Mouse (Mus musculus) heart, embryonic 12.5 days (tissue): ENCODE data around the gene Psmc5. TPM values are rescaled to one million over a fixed set of nuclear protein-coding genes. Genes with fewer than 3 reads are reported as not detected.
A peak's percentile ranks its signal among the peaks of the same experiment; 100 is the strongest.

ENCODE experiments used
- ATAC-seq: fragments of 200-750 bp; cut with Nextera tagmentation; 2 replicates; pipeline ENCODE4 v1.8.0; 2017; ENCODE audit warnings: moderate TSS enrichment, moderate library complexity; ENCODE audit not compliant: insufficient number of reproducible peaks, low FRiP score
- H3K27ac ChIP-seq: fragments of 300-500 bp; sonication (generic); 2 replicates; pipeline ENCODE4 v1.5.1; 2016; ENCODE audit warnings: mild to moderate bottlenecking, moderate library complexity; ENCODE audit not compliant: poor library complexity, severe bottlenecking
- H3K27me3 ChIP-seq: fragments of 300-500 bp; sonication (generic); replicated peaks from 2 replicates; pipeline ENCODE4 v1.6.1; 2016; ENCODE audit warnings: mild to moderate bottlenecking, moderate library complexity
- H3K36me3 ChIP-seq: fragments of 300-500 bp; sonication (generic); 2 replicates; pipeline ENCODE4 v1.6.1; 2016; ENCODE audit warnings: mild to moderate bottlenecking, moderate library complexity
- H3K4me1 ChIP-seq: fragments of 300-500 bp; sonication (generic); replicated peaks from 2 replicates; pipeline ENCODE4 v1.6.1; 2016; ENCODE audit warnings: mild to moderate bottlenecking
- H3K4me2 ChIP-seq: fragments of 300-500 bp; sonication (generic); 2 replicates; pipeline ENCODE4 v1.6.1; 2016; ENCODE audit warnings: mild to moderate bottlenecking, moderate library complexity
- H3K4me3 ChIP-seq: fragments of 300-500 bp; sonication (generic); 2 replicates; pipeline ENCODE4 v1.5.1; 2016; ENCODE audit warnings: mild to moderate bottlenecking
- H3K9ac ChIP-seq: fragments of 300-500 bp; sonication (generic); 2 replicates; pipeline ENCODE4 v1.6.1; 2016; ENCODE audit warnings: mild to moderate bottlenecking, moderate library complexity
- H3K9me3 ChIP-seq: fragments of 300-500 bp; sonication (generic); replicated peaks from 2 replicates; pipeline ENCODE4 v1.6.1; 2016; ENCODE audit warnings: mild to moderate bottlenecking, moderate library complexity
- WGBS: fragments of 180-500 bp; shearing (Covaris S2); methylation state at CpG from one replicate; pipeline ENCODE4 v1.1.7; 2016; 5-methylcytosine and 5-hydroxymethylcytosine counted together
- polyA plus RNA-seq: library from polyadenylated mRNA; unstranded; fragments of >200 nt; fragmentation: Nextera tagmentation; extraction: Ambion mirVana; gene quantifications from 2 replicates; pipeline ENCODE4 v1.2.1, GENCODE M21; 2016

The Psmc5 gene
- polyA plus RNA-seq, 1 experiment from 2014 or later: 253 TPM

DNA sequence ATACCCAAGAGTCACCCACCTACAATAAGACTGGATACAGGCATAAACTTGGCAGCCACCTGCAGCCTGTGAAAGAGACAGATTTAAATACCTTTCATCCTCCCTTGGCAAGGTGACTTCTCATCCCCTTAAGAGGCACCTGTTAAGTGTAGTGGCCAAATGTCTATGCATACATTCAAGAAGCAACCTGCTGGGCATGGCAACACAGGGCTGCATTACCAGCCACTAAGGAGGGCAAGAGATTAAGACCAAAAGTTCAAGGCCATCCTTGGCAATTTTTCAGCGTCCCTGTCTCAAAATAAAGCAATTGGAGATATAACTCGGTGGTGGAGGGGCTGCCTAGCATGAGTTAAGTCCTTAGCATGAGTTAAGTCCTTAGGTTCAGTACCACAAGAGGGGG is 1.2 kb upstream of the Psmc5 start:
- Histone ChIP-seq H3K4me3 (peak overlapping the region; percentile 86), H3K4me2 (peak overlapping the region; percentile 93), H3K4me1 (peaks cover 20% of the 10 kb centered on the region), H3K27me3 (no peaks in the 10 kb centered on the region), H3K9me3 (no peaks in the 10 kb centered on the region), H3K27ac (no peak overlapping the region), H3K9ac (peak overlapping the region; percentile 81), H3K36me3 (peaks cover 59% of the 10 kb centered on the region)
- ATAC-seq: no peak
- 15% methylated on average over 2 of the region's 2 CpGs for WGBS

DNA sequence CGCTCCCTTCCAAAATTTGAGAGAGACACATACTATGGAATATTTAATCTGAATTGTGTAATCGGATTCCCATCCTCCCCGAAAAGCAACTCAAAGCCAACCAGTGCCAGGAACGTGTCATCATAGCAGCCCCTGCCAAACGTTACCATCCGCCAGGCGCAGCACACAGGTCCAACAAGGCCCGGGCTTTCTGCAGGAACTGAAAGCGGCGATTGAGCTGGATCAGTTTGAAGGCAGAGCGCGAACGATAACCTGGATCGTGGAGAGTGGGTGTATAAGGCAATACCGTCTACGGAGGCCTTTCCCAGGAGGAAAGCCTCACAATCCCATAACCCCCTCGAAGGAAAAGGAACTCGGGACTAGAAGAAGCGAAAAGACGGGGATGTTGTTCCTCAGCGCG is 780 bp upstream of the Psmc5 start:
- peak overlapping the region; percentile 31 for H3K27ac ChIP-seq

GRCm38 (mm10) chr11:106256775-106257174 is 821 bp downstream of the Psmc5 start:
- ATAC-seq: no peak
- H3K4me2 ChIP-seq: peak overlapping the region; percentile 93
- H3K4me1 ChIP-seq: peaks cover 20% of the 10 kb centered on the region
- H3K9ac ChIP-seq: peak overlapping the region; percentile 92
- peak overlapping the region; percentile 86 for H3K4me3 ChIP-seq
- no peaks in the 10 kb centered on the region for H3K9me3 ChIP-seq
- no peaks in the 10 kb centered on the region for H3K27me3 ChIP-seq
- no peak overlapping the region for H3K27ac ChIP-seq
- peaks cover 51% of the 10 kb centered on the region for H3K36me3 ChIP-seq
- 54% methylated on average over 5 of the region's 5 CpGs for WGBS

More for the DNA sequence above, 780 bp upstream of the Psmc5 start:
- Histone ChIP-seq H3K27me3 (no peaks in the 10 kb centered on the region), H3K9ac (peak overlapping the region; percentile 81), H3K4me3 (peak overlapping the region; percentile 86), H3K4me2 (peak overlapping the region; percentile 93), H3K36me3 (peaks cover 54% of the 10 kb centered on the region), H3K4me1 (peaks cover 20% of the 10 kb centered on the region), H3K9me3 (no peaks in the 10 kb centered on the region)
- no peak for ATAC-seq
- 3% methylated on average over 22 of the region's 22 CpGs for WGBS

DNA sequence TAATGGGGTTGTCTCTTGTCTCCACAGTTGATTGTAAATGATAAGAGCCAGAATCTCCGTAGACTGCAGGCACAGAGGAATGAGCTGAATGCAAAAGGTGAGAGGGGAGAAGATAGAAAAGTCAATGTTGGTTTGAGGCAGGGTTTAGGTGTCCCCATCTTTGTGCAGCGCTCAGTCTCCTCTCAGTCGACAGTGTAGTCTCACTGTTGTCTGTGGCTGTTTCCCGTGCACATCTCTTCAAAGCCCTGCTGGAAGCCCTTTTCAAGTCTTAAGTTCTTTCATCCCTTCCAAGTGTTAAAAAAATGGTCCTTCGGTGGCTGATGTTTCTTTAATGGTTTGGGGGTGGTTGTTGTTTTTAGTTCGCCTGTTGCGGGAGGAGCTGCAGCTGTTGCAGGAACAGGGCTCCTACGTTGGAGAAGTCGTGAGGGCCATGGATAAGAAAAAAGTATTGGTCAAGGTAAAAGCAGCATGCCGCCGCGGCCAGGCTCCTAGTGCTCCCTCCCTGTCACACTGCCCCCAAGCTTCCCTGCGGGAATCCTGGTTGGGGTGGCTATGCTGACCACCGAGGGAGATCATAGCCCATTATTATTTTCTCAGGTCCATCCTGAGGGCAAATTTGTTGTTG is 5.0 kb downstream of the Psmc5 start:
- H3K4me1 ChIP-seq: peaks cover 10% of the 10 kb centered on the region
- no peaks in the 10 kb centered on the region for H3K9me3 ChIP-seq
- H3K27me3 ChIP-seq: no peaks in the 10 kb centered on the region
- no peak overlapping the region for H3K9ac ChIP-seq
- H3K4me2 ChIP-seq: no peak overlapping the region
- H3K4me3 ChIP-seq: no peak overlapping the region
- ATAC-seq: no peak
- 77% methylated on average over 14 of the region's 14 CpGs for WGBS
- no peak overlapping the region for H3K27ac ChIP-seq
- peaks cover 72% of the 10 kb centered on the region for H3K36me3 ChIP-seq

DNA sequence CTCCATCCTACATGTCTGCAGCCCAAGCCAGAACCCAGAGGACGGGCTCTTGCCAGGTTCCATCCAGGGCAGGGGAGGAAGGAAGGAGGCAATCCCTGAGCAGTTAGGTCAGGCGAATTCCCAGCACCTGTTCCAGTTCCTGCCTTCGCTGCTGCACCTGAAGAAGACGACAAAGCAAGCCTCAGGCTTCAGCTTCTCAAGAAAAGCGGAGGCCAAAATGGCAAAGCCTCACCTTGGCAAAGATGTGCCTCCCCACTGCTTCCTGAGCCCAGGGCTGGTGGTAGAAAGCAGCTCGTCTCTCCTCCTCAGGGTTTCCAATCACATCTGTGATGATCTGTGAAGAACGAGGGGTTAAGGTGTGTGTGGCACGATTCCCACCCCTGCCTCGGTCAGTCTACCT is 8.0 kb downstream of the Psmc5 start:
- Histone ChIP-seq H3K4me1 (peaks cover 19% of the 10 kb centered on the region), H3K27me3 (no peaks in the 10 kb centered on the region), H3K4me3 (no peak overlapping the region), H3K27ac (no peak overlapping the region), H3K4me2 (no peak overlapping the region), H3K36me3 (peaks cover 76% of the 10 kb centered on the region), H3K9me3 (no peaks in the 10 kb centered on the region), H3K9ac (no peak overlapping the region)
- WGBS: 89% methylated on average over 9 of the region's 9 CpGs
- no peak for ATAC-seq

GRCm38 (mm10) chr11:106264988-106265387 is 9.0 kb downstream of the Psmc5 start:
- Histone ChIP-seq H3K36me3 (peaks cover 71% of the 10 kb centered on the region), H3K4me2 (no peak overlapping the region), H3K27me3 (no peaks in the 10 kb centered on the region), H3K4me1 (peaks cover 23% of the 10 kb centered on the region), H3K9me3 (no peaks in the 10 kb centered on the region), H3K27ac (no peak overlapping the region), H3K4me3 (no peak overlapping the region), H3K9ac (no peak overlapping the region)
- no peak for ATAC-seq
- WGBS: 90% methylated on average over 15 of the region's 15 CpGs

DNA sequence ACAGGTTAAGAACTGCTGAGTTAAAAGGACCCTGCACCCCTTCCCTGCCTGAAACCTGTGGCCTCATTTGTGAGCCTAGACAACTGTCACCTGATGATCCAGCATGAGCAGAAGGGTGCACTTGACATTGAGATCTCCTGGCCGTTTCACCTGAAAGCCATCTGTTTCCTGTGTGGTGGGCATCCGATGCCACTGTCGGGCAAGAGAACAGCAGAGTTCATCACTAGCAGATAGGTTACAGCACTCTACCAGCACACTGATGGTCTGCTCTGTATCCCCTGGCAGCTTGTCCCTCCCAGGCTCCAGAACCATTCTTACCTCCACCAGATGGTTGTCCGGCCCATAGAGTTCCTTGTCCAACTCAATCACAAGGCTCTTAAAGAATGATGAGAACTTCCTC is 9.6 kb downstream of the Psmc5 start:
- H3K9ac ChIP-seq: no peak overlapping the region
- no peaks in the 10 kb centered on the region for H3K27me3 ChIP-seq
- ATAC-seq: no peak
- WGBS: 87% methylated on average over 4 of the region's 4 CpGs
- no peak overlapping the region for H3K27ac ChIP-seq
- H3K4me3 ChIP-seq: no peak overlapping the region
- no peaks in the 10 kb centered on the region for H3K9me3 ChIP-seq
- peaks cover 28% of the 10 kb centered on the region for H3K4me1 ChIP-seq
- peaks cover 70% of the 10 kb centered on the region for H3K36me3 ChIP-seq
- no peak overlapping the region for H3K4me2 ChIP-seq

DNA sequence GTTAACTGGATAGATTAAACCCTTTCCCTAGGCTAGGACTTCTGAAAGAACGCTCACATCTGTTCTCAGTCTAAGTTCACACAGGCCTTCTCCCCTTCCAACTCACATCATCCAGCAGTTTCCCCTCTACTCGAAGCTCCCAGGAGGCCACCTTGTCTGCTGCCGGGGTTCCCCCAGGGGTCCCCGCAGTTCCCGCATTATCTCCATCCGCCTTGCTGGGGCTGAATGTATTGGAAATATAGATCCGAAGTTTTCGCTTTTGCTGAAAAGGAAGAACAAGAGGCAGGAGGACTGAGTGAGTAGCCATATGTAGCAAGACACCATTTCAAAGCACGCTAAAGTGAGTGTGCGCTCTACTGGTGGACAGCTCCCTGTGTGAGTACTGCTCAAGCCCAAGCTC is 10.5 kb downstream of the Psmc5 start:
- ATAC-seq: no peak

DNA sequence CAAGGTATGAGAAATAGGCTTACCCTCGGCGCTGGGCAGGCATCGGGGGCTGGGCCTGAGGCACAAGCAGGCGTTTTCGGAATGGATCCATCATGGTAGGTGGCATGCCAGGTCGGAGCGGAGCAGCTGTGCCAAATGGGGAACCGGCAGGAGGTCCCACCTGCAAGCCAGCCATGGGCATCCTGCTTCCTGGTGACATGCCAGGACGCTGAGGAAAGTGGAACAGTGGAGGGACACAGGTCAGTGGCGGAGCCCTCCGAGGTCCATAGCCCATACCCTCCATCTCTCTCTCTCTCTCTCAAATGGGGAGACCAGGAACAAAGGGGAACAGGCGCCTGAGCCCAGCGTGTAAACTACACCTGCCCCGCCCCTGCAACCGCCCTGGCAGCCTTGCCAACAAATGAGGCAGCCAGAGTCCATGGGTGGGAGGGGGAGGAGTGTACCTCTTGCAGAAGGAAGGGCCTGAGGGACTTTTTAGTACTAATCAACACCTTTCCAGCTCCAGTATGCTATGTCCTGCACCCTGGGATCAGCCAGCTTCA is 11.4 kb downstream of the Psmc5 start:
- Histone ChIP-seq H3K9ac (no peak overlapping the region), H3K36me3 (peaks cover 52% of the 10 kb centered on the region), H3K9me3 (no peaks in the 10 kb centered on the region), H3K27me3 (no peaks in the 10 kb centered on the region), H3K4me1 (peaks cover 40% of the 10 kb centered on the region), H3K27ac (no peak overlapping the region), H3K4me2 (no peak overlapping the region), H3K4me3 (no peak overlapping the region)
- WGBS: 63% methylated on average over 15 of the region's 15 CpGs
- no peak for ATAC-seq

More for the DNA sequence above, 10.5 kb downstream of the Psmc5 start:
- Histone ChIP-seq H3K9ac (no peak overlapping the region), H3K36me3 (peaks cover 62% of the 10 kb centered on the region), H3K27ac (no peak overlapping the region), H3K4me2 (no peak overlapping the region), H3K4me3 (no peak overlapping the region), H3K27me3 (no peaks in the 10 kb centered on the region), H3K9me3 (no peaks in the 10 kb centered on the region), H3K4me1 (peaks cover 37% of the 10 kb centered on the region)
- WGBS: 86% methylated on average over 10 of the region's 10 CpGs

DNA sequence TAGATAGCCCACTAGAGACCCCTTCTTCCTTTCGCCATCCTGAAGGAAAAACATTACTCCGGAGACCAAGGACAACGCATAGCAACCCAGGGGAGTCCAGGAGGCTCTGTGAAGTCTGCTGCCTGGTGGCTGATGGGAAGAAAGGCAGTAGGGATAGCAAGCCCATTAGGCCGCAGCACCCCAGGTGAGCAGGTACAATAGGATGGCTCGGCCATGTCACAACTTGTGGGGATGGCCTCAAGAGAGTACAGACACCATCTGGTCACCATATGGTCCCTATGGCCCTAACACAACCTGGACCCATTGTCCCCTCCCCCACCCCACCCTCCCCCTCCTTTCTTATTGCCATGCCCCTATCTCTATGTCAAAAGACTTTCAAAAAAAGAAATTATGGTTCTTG is 11.9 kb downstream of the Psmc5 start:
- WGBS: 64% methylated on average over 5 of the region's 5 CpGs
- H3K9me3 ChIP-seq: no peaks in the 10 kb centered on the region
- no peak for ATAC-seq
- H3K4me1 ChIP-seq: peaks cover 40% of the 10 kb centered on the region
- no peaks in the 10 kb centered on the region for H3K27me3 ChIP-seq
- no peak overlapping the region for H3K9ac ChIP-seq
- peaks cover 47% of the 10 kb centered on the region for H3K36me3 ChIP-seq
- no peak overlapping the region for H3K4me2 ChIP-seq
- H3K27ac ChIP-seq: no peak overlapping the region
- no peak overlapping the region for H3K4me3 ChIP-seq

GRCm38 (mm10) chr11:106268326-106269059 is 12.5 kb downstream of the Psmc5 start:
- no peaks in the 10 kb centered on the region for H3K27me3 ChIP-seq
- H3K9ac ChIP-seq: no peak overlapping the region
- no peak for ATAC-seq
- no peaks in the 10 kb centered on the region for H3K9me3 ChIP-seq
- H3K4me3 ChIP-seq: no peak overlapping the region
- H3K27ac ChIP-seq: no peak overlapping the region
- 60% methylated on average over 8 of the region's 8 CpGs for WGBS
- H3K4me2 ChIP-seq: peak overlapping the region; percentile 5; the same call in 1 of the 2 replicates
- H3K36me3 ChIP-seq: peaks cover 41% of the 10 kb centered on the region
- peaks cover 44% of the 10 kb centered on the region for H3K4me1 ChIP-seq
